Mouse (Mus musculus) retina, adult 2 months (tissue): ENCODE data around the gene Stx6.
A peak's percentile ranks its signal among the peaks of the same experiment; 100 is the strongest.

Experiments used
- DNase-seq: peaks from one replicate; pipeline ENCODE4 v3.0.0-alpha.2; 2012; ENCODE audit warnings: low read depth, low spot score

Stx6 gene

DNA sequence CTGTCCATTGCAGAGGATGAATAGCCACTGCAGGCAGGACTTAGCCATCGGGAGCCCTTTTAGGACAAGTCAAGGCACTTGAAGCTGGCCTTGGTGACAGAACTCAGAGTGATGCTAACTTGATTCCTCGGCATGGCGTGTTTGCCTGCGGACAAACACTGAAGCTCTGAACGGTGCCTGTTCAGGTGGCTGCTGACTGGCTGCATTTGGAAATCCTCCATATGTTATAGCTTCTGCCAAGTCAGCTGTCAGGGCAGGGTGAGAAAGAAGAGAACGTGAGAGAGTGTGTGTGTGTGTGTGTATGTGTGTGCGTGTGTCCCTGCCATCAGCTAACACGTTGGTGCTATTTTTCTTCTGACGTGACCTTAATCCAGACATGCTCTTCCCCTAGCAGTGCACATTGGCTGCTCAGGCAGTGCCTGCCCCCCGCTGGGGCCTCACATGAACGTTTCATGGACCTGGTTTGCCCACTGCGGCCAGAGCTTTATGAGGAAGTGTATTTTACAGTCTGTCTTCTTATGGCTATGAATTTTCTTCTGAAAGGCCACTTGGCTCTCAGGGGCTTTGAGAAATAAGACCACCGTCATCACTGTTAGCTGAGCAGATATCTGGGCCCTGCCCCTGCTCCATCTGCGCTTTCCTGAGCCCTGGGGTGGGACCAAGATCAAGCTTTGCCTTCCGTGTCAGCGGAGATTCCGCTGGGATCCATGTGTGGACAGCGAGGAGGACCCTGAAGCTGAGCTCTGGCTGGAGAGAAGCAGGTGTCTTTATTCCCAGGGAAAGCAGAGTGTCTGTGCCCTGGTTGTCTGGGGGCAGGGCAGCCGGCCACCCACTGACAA is 47.5 kb downstream of the Stx6 start:
- no peak for DNase-seq

DNA sequence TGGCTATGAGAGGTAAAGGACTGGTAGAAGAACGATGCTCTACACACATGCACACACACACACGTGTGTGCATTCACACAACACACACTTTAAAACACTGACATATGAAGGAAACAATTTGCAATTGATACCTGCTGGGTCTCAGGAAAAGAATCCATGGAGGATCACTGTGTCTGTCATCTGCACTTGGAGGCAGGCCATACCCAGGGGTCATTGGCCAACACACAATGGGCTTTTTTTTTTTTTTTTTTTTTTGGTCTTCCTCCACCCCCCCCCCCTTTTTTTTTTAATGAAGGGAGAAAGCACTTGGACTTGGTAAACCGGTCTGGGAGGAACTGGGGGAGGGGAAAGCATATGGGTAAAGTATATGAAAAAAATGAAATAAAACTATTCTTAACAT is 49.3 kb downstream of the Stx6 start:
- DNase-seq, result no peak

DNA sequence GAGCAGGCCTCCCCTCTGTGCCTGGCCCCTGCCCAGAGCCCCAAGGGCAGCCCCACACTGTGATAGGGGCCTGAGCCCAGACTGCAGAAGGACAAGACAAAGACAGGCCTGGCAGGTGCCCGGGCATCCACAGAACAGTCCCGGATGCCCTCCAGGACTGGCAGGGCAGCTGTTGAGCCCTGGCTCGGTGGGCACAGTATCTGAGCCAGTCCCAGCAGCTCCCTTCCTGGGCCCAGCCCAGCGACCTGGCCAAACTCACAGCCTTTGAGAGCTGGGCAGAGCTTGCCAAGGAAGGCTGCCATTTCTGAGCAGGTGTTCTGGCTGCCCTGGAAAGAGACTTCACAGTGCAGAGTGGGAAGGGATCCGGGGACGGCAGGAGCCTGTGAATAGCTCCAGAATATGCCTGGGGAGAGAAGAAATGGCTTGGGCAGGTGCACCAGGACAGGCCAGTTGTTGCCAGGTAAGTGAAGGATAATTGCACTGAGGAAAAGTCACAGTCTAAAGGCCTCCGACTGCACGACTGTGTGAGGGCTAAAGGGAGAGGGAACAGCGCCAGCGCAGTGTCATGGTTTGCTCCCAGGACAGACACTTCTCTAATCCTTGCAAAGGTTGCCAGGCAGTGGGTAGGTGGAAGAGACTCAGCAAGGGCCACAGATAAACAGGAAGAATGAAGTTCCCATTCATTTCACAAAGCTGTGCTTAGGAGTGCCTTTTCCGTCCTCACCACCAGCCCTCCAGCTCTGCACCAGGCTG is 51.7 kb downstream of the Stx6 start:
- no peak for DNase-seq

DNA sequence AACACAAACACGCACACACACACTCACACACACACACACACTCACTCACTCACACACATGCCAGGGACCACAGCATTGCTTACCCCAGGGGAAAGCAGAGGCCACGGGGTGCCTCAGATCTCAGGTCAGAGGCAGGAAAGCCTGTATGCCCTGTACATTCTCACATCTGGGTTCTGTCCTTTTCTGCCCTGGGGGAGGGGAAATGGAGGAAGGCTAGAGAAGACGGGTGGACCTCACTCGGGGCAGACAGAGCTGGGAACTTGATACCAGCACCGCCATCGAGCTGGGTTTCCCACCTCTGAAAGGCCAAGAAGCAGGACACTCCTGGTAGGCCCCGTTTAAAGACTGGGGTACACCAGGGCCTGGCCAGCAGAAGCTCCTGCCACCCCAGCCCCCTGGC is 52.5 kb downstream of the Stx6 start:
- DNase-seq, result no peak

DNA sequence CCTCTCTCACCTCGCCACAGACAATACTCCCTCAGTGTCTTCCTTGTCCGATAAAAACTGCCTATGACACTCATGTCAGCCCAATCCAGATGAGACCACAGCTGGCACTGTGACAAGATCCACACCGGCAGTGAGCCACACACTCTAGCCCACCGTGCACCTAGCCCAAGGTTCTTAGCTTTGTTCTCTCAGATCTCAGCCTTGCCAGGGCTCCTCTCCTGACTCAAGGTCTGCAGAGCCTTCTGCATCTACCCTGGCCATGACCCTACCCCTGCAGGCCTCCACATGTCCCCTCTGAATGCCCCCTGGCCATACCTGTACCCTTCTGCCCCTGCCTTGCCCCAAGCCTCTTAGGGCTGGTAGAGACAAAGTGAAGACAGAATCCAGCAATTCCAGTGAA is 53.6 kb downstream of the Stx6 start:
- no peak for DNase-seq

- no peak for DNase-seq
These were observed 54.0 kb downstream of the Stx6 start for GRCm38 (mm10) chr1:155212493-155212892.

DNA sequence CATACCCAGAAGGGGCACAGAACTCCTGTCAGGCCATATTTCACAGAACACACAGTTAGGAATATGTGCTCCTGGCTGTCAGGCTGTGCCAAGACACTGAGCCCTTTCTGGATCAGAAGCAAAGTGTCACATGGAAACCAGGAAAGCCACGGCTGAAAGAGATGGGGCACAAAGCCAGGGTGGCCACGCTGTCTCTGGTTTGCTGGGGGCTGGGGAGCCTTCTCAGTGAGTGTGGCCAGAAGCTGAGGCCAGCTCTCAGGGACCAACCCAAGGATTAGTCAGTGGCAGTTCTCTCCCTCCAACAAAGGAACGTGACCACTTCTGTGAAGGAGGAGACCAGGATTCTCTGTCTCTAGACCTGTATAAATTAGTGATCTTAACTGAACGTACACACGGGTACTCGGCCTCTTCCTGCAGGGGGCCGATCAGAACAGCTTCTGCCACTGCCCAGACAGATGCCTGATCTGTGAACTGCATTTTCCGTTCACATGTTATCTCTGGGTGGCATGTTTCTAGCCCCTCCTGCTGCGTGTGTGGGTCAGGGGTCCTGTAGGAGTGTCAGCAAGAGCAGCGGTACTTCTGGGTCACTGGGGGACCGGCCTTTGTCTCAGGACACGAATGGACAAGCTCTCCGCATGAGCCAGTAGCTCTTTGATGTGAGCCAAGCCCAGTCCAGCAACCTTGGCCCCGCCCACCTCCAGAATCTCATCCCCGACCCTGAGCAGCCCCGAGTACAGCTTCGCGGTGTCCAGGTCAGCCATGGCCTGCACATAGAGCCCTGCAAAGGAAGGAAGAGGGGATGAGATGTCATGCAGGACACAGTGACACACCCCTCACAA is 54.6 kb downstream of the Stx6 start:
- DNase-seq, result no peak

- no peak for DNase-seq
These were observed 55.4 kb downstream of the Stx6 start for GRCm38 (mm10) chr1:155213912-155214311.

DNA sequence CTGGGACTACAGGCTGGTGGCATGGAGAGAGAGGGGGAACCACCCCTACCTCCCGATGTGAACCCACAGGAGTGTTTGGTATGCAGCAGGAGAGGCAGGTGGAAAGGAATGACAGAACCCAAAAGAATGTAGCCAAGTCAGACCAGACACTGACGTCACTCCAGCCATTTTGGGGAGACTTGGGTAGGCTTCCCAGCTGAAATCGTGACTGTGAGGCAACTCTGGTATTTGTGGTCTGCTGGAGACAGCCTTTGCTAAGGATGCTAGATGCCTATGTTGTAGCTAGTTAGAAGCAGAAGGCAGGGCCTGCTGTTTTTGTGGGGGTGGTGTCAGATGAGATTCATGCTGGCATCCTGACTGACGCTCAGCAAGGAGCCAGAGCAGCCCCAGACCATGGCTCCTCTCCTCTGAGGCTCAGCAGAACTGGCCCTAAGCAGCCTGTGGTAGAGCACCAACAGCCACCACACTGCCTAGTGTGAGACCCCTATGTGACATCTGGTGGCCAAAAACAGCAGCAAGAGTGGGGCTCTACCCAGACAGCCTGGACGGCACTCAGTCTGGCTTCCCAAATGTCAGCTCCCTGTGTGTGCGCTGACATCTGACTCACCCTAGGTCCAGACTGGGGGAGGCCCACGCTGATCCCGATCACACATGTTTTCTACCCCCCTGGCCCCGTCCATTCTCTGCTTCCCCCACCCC is 56.7 kb downstream of the Stx6 start:
- no peak for DNase-seq

- DNase-seq, result no peak
These were observed 57.8 kb downstream of the Stx6 start for GRCm38 (mm10) chr1:155216313-155216712.

- no peak for DNase-seq
These were observed 58.3 kb downstream of the Stx6 start for GRCm38 (mm10) chr1:155216844-155217243.

- no peak for DNase-seq
These were observed 59.5 kb downstream of the Stx6 start for GRCm38 (mm10) chr1:155217865-155218541.

DNA sequence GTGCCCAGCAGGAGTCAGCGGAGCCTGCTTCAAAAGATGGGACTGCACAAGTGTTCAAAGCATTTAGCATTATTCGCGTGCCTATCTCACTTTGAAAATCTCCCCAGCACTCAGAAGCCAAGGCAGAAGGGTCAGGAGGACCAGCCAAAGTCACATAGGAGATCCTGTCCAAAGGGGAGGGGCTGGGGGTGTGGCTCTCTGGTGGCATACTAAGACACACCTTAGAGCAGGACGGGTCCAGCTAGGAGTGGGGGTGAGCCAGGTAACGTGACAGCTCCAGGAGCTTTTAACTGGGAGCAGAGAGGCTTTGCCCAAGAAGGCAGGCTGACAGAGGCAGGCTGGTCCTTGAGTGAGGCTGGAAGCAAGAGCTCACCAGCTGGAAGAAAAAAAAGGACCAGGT is 60.4 kb downstream of the Stx6 start:
- no peak for DNase-seq

DNA sequence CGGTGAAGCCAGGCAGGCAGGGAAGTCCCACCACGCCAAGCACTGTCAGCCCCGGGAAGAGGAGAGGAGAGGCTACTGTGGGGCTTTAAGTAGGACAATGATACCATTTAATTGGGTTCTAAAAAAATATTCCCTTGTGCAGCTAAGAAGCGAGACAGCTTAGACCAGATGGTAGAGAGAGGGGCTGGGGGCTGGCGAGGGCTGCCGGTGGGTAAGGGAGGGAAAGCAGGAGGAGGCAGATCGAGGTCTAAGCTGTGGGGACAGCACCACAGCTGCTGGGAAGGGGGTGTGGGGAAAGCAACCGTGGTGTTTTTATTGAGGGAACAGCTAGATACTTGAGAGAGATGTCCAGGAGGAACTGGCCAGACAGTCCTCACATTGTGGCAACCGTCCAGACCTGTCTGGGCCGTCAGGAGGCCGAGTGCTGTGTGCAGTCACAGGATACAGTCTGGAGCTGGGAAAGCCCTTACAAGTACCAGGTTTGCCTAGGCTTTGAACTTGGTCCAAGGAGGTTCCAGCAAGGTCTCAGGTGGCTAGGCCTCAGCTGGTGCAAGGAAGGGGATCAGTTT is 63.7 kb downstream of the Stx6 start:
- DNase-seq, result no peak

- no peak for DNase-seq
These were observed 64.5 kb downstream of the Stx6 start for GRCm38 (mm10) chr1:155223036-155223435.

GRCm38 (mm10) chr1:155223849-155224554 is 65.5 kb downstream of the Stx6 start:
- DNase-seq, result peak; percentile 87

DNA sequence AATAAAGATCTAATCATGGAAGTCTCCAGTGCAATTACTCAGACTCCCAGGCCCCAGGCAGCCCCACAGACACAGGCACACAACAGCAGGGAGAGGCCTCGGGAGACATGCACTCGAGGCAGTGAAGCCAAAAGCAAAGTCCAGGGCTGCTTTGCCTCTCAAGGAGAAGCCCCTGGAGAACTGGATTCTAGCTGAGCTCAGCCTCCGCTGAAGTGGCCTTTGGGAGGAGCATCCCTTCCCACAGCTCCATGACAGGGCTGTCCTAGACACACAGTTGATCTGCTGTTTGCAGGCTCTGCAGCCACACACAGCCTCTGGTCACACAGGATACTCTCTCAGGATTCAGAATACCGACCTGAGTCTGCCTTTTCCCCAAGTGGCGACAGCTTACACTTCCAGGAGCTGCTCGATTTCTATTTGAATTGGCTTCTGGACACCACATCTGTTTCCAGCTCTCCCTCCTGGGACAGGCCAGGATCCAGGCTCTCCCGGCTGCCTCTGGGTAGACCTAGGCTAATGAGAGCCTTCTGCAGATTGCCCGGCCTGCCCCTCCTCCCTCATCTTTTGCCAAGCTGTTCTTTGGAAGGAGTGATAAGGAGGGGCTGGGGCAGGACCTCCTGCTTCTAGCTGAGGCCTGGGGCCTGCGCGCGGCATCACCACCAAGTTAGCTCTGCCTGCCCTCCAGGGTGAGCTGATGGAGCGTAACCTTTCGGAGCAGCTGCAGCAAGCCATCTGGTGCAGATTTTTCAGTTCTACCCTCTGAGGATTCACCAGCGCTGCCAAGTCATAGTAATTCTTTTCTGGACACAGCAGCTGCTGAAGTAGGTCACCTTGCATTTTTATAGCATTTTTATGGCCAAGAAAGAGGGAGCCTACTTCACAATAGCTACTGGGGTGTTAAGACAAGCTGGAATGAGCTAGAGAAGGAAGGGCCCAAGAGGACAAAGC is 71.2 kb downstream of the Stx6 start:
- no peak for DNase-seq

DNA sequence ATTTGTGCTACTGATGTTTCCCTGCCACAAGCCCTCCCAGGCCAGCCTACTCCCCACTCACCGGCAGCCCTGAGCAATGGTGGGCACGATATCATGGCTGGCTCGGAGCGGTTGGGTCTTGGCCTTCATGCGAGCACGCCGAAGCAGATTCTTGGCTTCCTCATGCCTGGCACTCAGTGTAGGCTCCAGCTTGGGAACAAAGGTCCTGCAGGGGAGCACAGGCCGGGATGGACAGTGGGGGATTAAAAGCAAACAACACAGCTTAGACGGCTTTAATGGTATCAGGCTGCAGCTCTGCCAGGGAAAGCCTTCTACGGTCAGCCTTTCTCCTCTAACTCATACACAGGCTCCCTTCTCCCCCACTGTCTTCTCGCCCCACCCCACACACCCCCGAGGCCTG is 73.9 kb downstream of the Stx6 start:
- peak; percentile 70 for DNase-seq

- no peak for DNase-seq
These were observed 74.3 kb downstream of the Stx6 start for GRCm38 (mm10) chr1:155232786-155233185.
